8 mouse cellular contexts compared by ENCODE assay signal in genomic region chr3:48846049-48846653, GRCm38 (mm10).
DNase-seq lines count a peak whose midpoint lies in the region; ATAC-seq lines count a peak whose summit lies in the region.

No protein-coding gene starts in this region.

- ATAC-seq in kidney, embryonic 15.5 days (replicated peaks; ENCODE audit: low FRiP score) = no peak
- ATAC-seq in embryonic facial prominence, embryonic 14.5 days (ENCODE audit: low read depth) = no peak
- ATAC-seq in limb, embryonic 12.5 days (ENCODE audit: insufficient number of reproducible peaks, insufficient read depth, low FRiP score, low TSS enrichment, low read depth) = no peak

- DNase-seq in kidney, adult 9 months = peak; percentile 66
- DNase-seq in adrenal gland, postnatal 25 days = peak; percentile 41
- DNase-seq in embryonic facial prominence, embryonic 14.5 days (ENCODE audit: low spot score) = peak; percentile 93
- peak; percentile 52 for DNase-seq in induced T-regulatory cell, adult 2 months (ENCODE audit: low read depth)
- DNase-seq in retina, postnatal 1 day = peak; percentile 81
- no peak for DNase-seq in spleen, adult 12 weeks (ENCODE audit: low spot score)

- no peaks in the 10 kb centered on the region for H3K9me3 ChIP-seq in kidney, embryonic 15.5 days (replicated peaks)
- H3K9me3 ChIP-seq in embryonic facial prominence, embryonic 14.5 days (ENCODE audit: control insufficient read depth, low read length) = no peaks in the 10 kb centered on the region
- no peaks in the 10 kb centered on the region for H3K9me3 ChIP-seq in limb, embryonic 12.5 days

- no peak overlapping the region for H3K9ac ChIP-seq in kidney, embryonic 15.5 days
- H3K9ac ChIP-seq in embryonic facial prominence, embryonic 14.5 days (ENCODE audit: low read depth, low read length) = no peak overlapping the region
- H3K9ac ChIP-seq in limb, embryonic 12.5 days (replicated peaks) = no peak overlapping the region

- H3K4me2 ChIP-seq in kidney, embryonic 15.5 days = no peak overlapping the region
- no peak overlapping the region for H3K4me2 ChIP-seq in embryonic facial prominence, embryonic 14.5 days (ENCODE audit: low read depth, low read length)
- peak overlapping the region; percentile 30 for H3K4me2 ChIP-seq in limb, embryonic 12.5 days

- H3K4me3 ChIP-seq in kidney, embryonic 15.5 days (replicated peaks) = no peak overlapping the region
- H3K4me3 ChIP-seq in embryonic facial prominence, embryonic 14.5 days (ENCODE audit: low read depth, low read length) = no peak overlapping the region
- H3K4me3 ChIP-seq in limb, embryonic 12.5 days (replicated peaks) = no peak overlapping the region

- H3K27me3 ChIP-seq in kidney, embryonic 15.5 days = no peaks in the 10 kb centered on the region
- no peaks in the 10 kb centered on the region for H3K27me3 ChIP-seq in embryonic facial prominence, embryonic 14.5 days (replicated peaks; ENCODE audit: control insufficient read depth, insufficient read depth, low read length)
- no peaks in the 10 kb centered on the region for H3K27me3 ChIP-seq in limb, embryonic 12.5 days

- no peaks in the 10 kb centered on the region for H3K36me3 ChIP-seq in kidney, embryonic 15.5 days
- no peaks in the 10 kb centered on the region for H3K36me3 ChIP-seq in embryonic facial prominence, embryonic 14.5 days (ENCODE audit: control insufficient read depth, insufficient read depth, low read length)
- no peaks in the 10 kb centered on the region for H3K36me3 ChIP-seq in limb, embryonic 12.5 days

- H3K27ac ChIP-seq in kidney, embryonic 15.5 days = no peak overlapping the region
- H3K27ac ChIP-seq in embryonic facial prominence, embryonic 14.5 days (replicated peaks; ENCODE audit: low read depth, low read length) = no peak overlapping the region
- no peak overlapping the region for H3K27ac ChIP-seq in limb, embryonic 12.5 days

- no peaks in the 10 kb centered on the region for H3K4me1 ChIP-seq in kidney, embryonic 15.5 days
- H3K4me1 ChIP-seq in embryonic facial prominence, embryonic 14.5 days (ENCODE audit: control insufficient read depth, insufficient read depth, low read length) = no peaks in the 10 kb centered on the region
- H3K4me1 ChIP-seq in limb, embryonic 12.5 days (replicated peaks) = no peaks in the 10 kb centered on the region

- 56% methylated on average over 6 of the region's 6 CpGs for WGBS in kidney, embryonic 15.5 days
- WGBS in embryonic facial prominence, embryonic 14.5 days = 37% methylated on average over 6 of the region's 6 CpGs
- WGBS in limb, embryonic 12.5 days = 34% methylated on average over 6 of the region's 6 CpGs
